Mouse (Mus musculus) thymus, postnatal 0 days (tissue): Measurements from ENCODE around the gene Bpgm. TPM values are rescaled to one million over a fixed set of nuclear protein-coding genes. Genes with fewer than 3 reads are reported as not detected.

Experiments used
- DNase-seq: peaks from one replicate; pipeline ENCODE4 v3.0.0-alpha.2; 2015; ENCODE audit warnings: low spot score
- polyA plus RNA-seq: library from polyadenylated mRNA; unstranded; fragments of >200 nt; fragmentation: Nextera tagmentation; extraction: Ambion mirVana; gene quantifications from 2 replicates; pipeline ENCODE4 v1.2.1, GENCODE M21; 2015

Bpgm gene
- polyA plus RNA-seq, result 38.0 and 39.0 TPM in 2 replicates

- peak; percentile 98 for DNase-seq
Measured at GRCm38 (mm10) chr6:34475974-34476794, at the start of gene Bpgm. Gene Bpgm, plus strand, starts transcription at chr6:34476207.

- no peak for DNase-seq
Measured at GRCm38 (mm10) chr6:34439006-34439405, 37.0 kb upstream of the Bpgm start.

GRCm38 (mm10) chr6:34441556-34442257, 34.3 kb upstream of the Bpgm start:
- DNase-seq, result no peak

GRCm38 (mm10) chr6:34443791-34444190, 32.2 kb upstream of the Bpgm start:
- DNase-seq, result no peak

GRCm38 (mm10) chr6:34447961-34448360, 28.0 kb upstream of the Bpgm start:
- peak; percentile 81 for DNase-seq

- peak; percentile 10 for DNase-seq
Measured at GRCm38 (mm10) chr6:34448696-34449095, 27.3 kb upstream of the Bpgm start.

- no peak for DNase-seq
Measured at GRCm38 (mm10) chr6:34452963-34453770, 22.8 kb upstream of the Bpgm start.

- no peak for DNase-seq
Measured at GRCm38 (mm10) chr6:34459456-34459855, 16.6 kb upstream of the Bpgm start.

- no peak for DNase-seq
Measured at GRCm38 (mm10) chr6:34460651-34461050, 15.4 kb upstream of the Bpgm start.

- no peak for DNase-seq
Measured at GRCm38 (mm10) chr6:34463582-34463981, 12.4 kb upstream of the Bpgm start.

- no peak for DNase-seq
Measured at GRCm38 (mm10) chr6:34471434-34472110, 4.4 kb upstream of the Bpgm start.

GRCm38 (mm10) chr6:34473346-34473745, 2.7 kb upstream of the Bpgm start:
- DNase-seq, result no peak

- peak; percentile 46 for DNase-seq
Measured at GRCm38 (mm10) chr6:34474031-34474430, 2.0 kb upstream of the Bpgm start.

- no peak for DNase-seq
Measured at GRCm38 (mm10) chr6:34475391-34475790, 616 bp upstream of the Bpgm start.

GRCm38 (mm10) chr6:34478036-34478435, 2.0 kb downstream of the Bpgm start:
- no peak for DNase-seq

GRCm38 (mm10) chr6:34478677-34479360, 2.8 kb downstream of the Bpgm start:
- DNase-seq, result peak; percentile 18

- DNase-seq, result no peak
Measured at GRCm38 (mm10) chr6:34479531-34479930, 3.5 kb downstream of the Bpgm start.

GRCm38 (mm10) chr6:34480749-34481148, 4.7 kb downstream of the Bpgm start:
- DNase-seq, result no peak

- DNase-seq, result no peak
Measured at GRCm38 (mm10) chr6:34481349-34481748, 5.3 kb downstream of the Bpgm start.

GRCm38 (mm10) chr6:34482842-34483241, 6.8 kb downstream of the Bpgm start:
- DNase-seq, result no peak

GRCm38 (mm10) chr6:34483390-34483789, 7.4 kb downstream of the Bpgm start:
- no peak for DNase-seq
